Mouse (Mus musculus): ENCODE data around the gene Commd8. TPM values are rescaled to one million over a fixed set of nuclear protein-coding genes. Genes with fewer than 3 reads are reported as not detected.

Gene Commd8
- polyA plus RNA-seq (2014; fragmentation: Nextera tagmentation; extraction: Ambion mirVana): 160 and 163 TPM in 2 replicates

DNA sequence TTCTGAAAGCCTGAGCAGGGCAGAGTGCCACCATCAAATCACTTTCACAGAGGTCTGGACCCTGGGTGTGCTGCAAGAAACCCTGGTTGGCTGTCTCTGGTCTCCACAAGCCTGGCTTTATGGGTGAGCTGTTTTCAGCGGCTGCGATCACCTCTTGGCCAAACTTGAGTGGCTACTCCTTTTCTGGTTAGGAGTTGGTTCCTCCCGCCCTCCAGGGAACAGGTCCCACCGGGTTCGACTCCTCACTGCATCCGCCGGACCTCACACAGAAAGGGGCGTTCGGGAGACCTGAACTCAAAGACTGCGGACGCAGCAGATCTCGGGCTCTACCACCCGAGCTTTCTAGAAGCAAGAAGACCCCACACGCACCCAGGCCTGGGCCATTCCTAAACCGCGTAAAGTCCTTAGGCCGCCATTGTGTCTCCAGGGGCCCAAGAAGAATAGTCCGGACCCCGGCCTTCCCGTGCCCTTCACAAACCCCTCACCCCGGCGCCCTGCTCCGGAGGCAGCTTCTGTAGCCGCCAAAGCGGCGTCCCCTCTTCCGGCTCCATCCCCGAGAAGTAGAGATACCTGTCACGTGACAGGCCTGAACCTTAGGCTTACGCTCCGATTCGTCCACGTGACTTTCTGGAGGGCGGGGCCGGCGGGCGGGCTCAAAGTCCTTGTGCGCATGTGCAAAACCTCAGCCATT lies at the start of gene Commd8:
Gene Commd8 (minus strand): TSS at position 596 of the 691 bp plus-strand sequence.
- Histone ChIP-seq H3K4me1 (ENCODE audit: control insufficient read depth, insufficient read depth, low read length) (peaks cover 5% of the 10 kb centered on the region; the same call in 1 of the 2 replicates), H3K36me3 (ENCODE audit: control insufficient read depth, insufficient read depth, low read length) (no peaks in the 10 kb centered on the region), H3K9me3 (ENCODE audit: control insufficient read depth, low read length) (no peaks in the 10 kb centered on the region), H3K27me3 (ENCODE audit: control insufficient read depth, insufficient read depth, low read length) (no peaks in the 10 kb centered on the region), H3K9ac (ENCODE audit: low read length) (peak within 1 kb of the TSS; percentile 78), H3K4me3 (ENCODE audit: low read depth, low read length) (peak within 1 kb of the TSS; percentile 67), H3K27ac (ENCODE audit: low read depth, low read length) (0 out of 2 replicates have a peak within 1 kb of the TSS, but pooled peaks have one; percentile 40), H3K4me2 (ENCODE audit: low read depth) (peak within 1 kb of the TSS; percentile 92)
- under 1% methylated on average over 38 of the region's 38 CpGs for WGBS
- DNase-seq (ENCODE audit: low spot score) (peak; percentile 95), ATAC-seq (ENCODE audit: insufficient read depth, low FRiP score, low TSS enrichment) (peak; percentile 94)

GRCm38 (mm10) chr5:72211741-72212140 lies 43.8 kb upstream of the Commd8 start:
- H3K36me3 ChIP-seq (ENCODE audit: control insufficient read depth, insufficient read depth, low read length): no peaks in the 10 kb centered on the region
- H3K4me1 ChIP-seq (ENCODE audit: control insufficient read depth, insufficient read depth, low read length): no peaks in the 10 kb centered on the region
- H3K27me3 ChIP-seq (ENCODE audit: control insufficient read depth, insufficient read depth, low read length): no peaks in the 10 kb centered on the region
- DNase-seq (ENCODE audit: low spot score) (no peak), ATAC-seq (ENCODE audit: insufficient read depth, low FRiP score, low TSS enrichment) (no peak)
- H3K27ac ChIP-seq (ENCODE audit: low read depth, low read length): no peak overlapping the region
- WGBS: 94% methylated on average over 18 of the region's 18 CpGs
- H3K4me3 ChIP-seq (ENCODE audit: low read depth, low read length): no peak overlapping the region
- H3K9me3 ChIP-seq (ENCODE audit: control insufficient read depth, low read length): no peaks in the 10 kb centered on the region
- no peak overlapping the region for H3K9ac ChIP-seq (ENCODE audit: low read length)
- no peak overlapping the region for H3K4me2 ChIP-seq (ENCODE audit: low read depth)

DNA sequence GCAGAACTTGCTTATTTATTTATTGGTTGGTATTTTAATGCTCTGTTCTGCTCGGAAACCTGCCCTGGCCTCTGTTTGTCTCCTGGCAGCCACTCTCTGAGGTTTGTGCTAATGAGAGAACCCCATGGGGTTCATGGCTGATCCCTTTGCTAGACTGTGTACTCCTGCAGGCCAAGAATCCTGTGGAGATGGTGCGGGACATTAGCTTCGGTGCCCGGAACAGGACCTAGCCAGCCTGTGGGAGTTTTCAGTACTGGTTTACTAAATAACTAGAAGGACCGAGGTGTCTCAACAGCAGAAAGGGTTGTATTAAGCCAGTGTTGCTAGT lies 42.8 kb upstream of the Commd8 start:
- Histone ChIP-seq H3K9ac (ENCODE audit: low read length) (no peak overlapping the region), H3K27me3 (ENCODE audit: control insufficient read depth, insufficient read depth, low read length) (no peaks in the 10 kb centered on the region), H3K4me3 (ENCODE audit: low read depth, low read length) (no peak overlapping the region), H3K27ac (ENCODE audit: low read depth, low read length) (no peak overlapping the region), H3K9me3 (ENCODE audit: control insufficient read depth, low read length) (no peaks in the 10 kb centered on the region), H3K4me2 (ENCODE audit: low read depth) (no peak overlapping the region), H3K4me1 (ENCODE audit: control insufficient read depth, insufficient read depth, low read length) (no peaks in the 10 kb centered on the region), H3K36me3 (ENCODE audit: control insufficient read depth, insufficient read depth, low read length) (no peaks in the 10 kb centered on the region)
- ATAC-seq (ENCODE audit: insufficient read depth, low FRiP score, low TSS enrichment) (no peak), DNase-seq (ENCODE audit: low spot score) (no peak)
- 72% methylated on average over 5 of the region's 5 CpGs for WGBS

GRCm38 (mm10) chr5:72210123-72210811 lies 42.3 kb upstream of the Commd8 start:
- no peak for DNase-seq (ENCODE audit: low spot score)
- no peaks in the 10 kb centered on the region for H3K9me3 ChIP-seq (ENCODE audit: control insufficient read depth, low read length)
- no peak overlapping the region for H3K4me2 ChIP-seq (ENCODE audit: low read depth)
- 76% methylated on average over 13 of the region's 13 CpGs for WGBS
- no peak overlapping the region for H3K9ac ChIP-seq (ENCODE audit: low read length)
- H3K27me3 ChIP-seq (ENCODE audit: control insufficient read depth, insufficient read depth, low read length): no peaks in the 10 kb centered on the region
- H3K27ac ChIP-seq (ENCODE audit: low read depth, low read length): no peak overlapping the region
- no peak for ATAC-seq (ENCODE audit: insufficient read depth, low FRiP score, low TSS enrichment)
- H3K36me3 ChIP-seq (ENCODE audit: control insufficient read depth, insufficient read depth, low read length): no peaks in the 10 kb centered on the region
- no peaks in the 10 kb centered on the region for H3K4me1 ChIP-seq (ENCODE audit: control insufficient read depth, insufficient read depth, low read length)
- no peak overlapping the region for H3K4me3 ChIP-seq (ENCODE audit: low read depth, low read length)

DNA sequence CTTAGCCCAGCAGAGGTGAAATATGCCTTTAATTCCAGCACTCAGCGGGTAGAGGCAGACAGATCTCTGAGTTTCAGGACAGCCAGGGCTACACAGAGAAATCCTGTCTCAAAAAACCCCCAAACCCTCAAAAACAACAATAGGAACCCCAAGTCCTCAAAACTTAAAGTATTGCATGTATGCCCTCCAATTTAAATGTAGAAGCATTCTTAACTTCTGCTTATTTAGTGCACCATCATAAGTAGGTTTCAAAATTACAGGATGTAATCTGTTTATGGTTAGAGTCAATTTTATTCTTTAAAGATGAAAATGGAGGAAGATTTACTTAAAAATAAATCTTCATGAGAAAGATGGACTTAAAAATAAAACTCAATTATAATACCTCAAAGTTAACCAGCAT lies 40.5 kb upstream of the Commd8 start:
- ATAC-seq (ENCODE audit: insufficient read depth, low FRiP score, low TSS enrichment) (no peak), DNase-seq (ENCODE audit: low spot score) (no peak)
- no peak overlapping the region for H3K4me2 ChIP-seq (ENCODE audit: low read depth)
- H3K27ac ChIP-seq (ENCODE audit: low read depth, low read length): no peak overlapping the region
- H3K9me3 ChIP-seq (ENCODE audit: control insufficient read depth, low read length): no peaks in the 10 kb centered on the region
- H3K4me3 ChIP-seq (ENCODE audit: low read depth, low read length): no peak overlapping the region
- WGBS: 84% methylated on average over 1 of the region's 1 CpGs
- H3K27me3 ChIP-seq (ENCODE audit: control insufficient read depth, insufficient read depth, low read length): no peaks in the 10 kb centered on the region
- H3K4me1 ChIP-seq (ENCODE audit: control insufficient read depth, insufficient read depth, low read length): no peaks in the 10 kb centered on the region
- no peaks in the 10 kb centered on the region for H3K36me3 ChIP-seq (ENCODE audit: control insufficient read depth, insufficient read depth, low read length)
- no peak overlapping the region for H3K9ac ChIP-seq (ENCODE audit: low read length)

GRCm38 (mm10) chr5:72205271-72205670 lies 37.3 kb upstream of the Commd8 start:
- Histone ChIP-seq H3K4me2 (ENCODE audit: low read depth) (no peak overlapping the region), H3K4me1 (ENCODE audit: control insufficient read depth, insufficient read depth, low read length) (no peaks in the 10 kb centered on the region), H3K9me3 (ENCODE audit: control insufficient read depth, low read length) (no peaks in the 10 kb centered on the region), H3K9ac (ENCODE audit: low read length) (no peak overlapping the region), H3K27me3 (ENCODE audit: control insufficient read depth, insufficient read depth, low read length) (no peaks in the 10 kb centered on the region), H3K4me3 (ENCODE audit: low read depth, low read length) (no peak overlapping the region), H3K27ac (ENCODE audit: low read depth, low read length) (no peak overlapping the region), H3K36me3 (ENCODE audit: control insufficient read depth, insufficient read depth, low read length) (no peaks in the 10 kb centered on the region)
- 92% methylated on average over 5 of the region's 5 CpGs for WGBS
- no peak for DNase-seq (ENCODE audit: low spot score)
- ATAC-seq (ENCODE audit: insufficient read depth, low FRiP score, low TSS enrichment): no peak

DNA sequence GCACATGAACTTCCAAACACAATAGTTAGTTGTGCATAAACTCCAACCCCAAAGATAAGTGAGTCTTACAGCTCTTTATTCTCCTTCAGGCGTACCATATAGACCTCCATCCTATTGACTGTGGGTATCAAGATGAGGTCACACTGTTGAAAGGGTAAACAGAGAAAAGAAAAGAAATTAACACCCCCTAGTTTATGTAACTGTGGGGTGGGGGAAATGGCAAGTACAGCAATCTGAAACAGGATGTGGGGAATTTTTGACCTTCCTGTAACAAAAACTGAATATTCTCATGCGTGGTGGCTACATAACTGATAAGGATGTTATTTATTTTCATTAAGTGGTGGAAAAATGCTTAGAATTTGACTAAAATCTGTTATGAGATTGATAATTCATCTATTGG lies 36.5 kb upstream of the Commd8 start:
- no peak overlapping the region for H3K9ac ChIP-seq (ENCODE audit: low read length)
- no peak overlapping the region for H3K4me3 ChIP-seq (ENCODE audit: low read depth, low read length)
- no peak overlapping the region for H3K4me2 ChIP-seq (ENCODE audit: low read depth)
- H3K27me3 ChIP-seq (ENCODE audit: control insufficient read depth, insufficient read depth, low read length): no peaks in the 10 kb centered on the region
- 88% methylated on average over 2 of the region's 2 CpGs for WGBS
- no peaks in the 10 kb centered on the region for H3K4me1 ChIP-seq (ENCODE audit: control insufficient read depth, insufficient read depth, low read length)
- no peak for ATAC-seq (ENCODE audit: insufficient read depth, low FRiP score, low TSS enrichment)
- no peak for DNase-seq (ENCODE audit: low spot score)
- H3K27ac ChIP-seq (ENCODE audit: low read depth, low read length): no peak overlapping the region
- H3K9me3 ChIP-seq (ENCODE audit: control insufficient read depth, low read length): no peaks in the 10 kb centered on the region
- H3K36me3 ChIP-seq (ENCODE audit: control insufficient read depth, insufficient read depth, low read length): no peaks in the 10 kb centered on the region

- WGBS: 11% methylated on average over 10 of the region's 10 CpGs
- H3K9ac ChIP-seq (ENCODE audit: low read length): no peak overlapping the region; the same call in 1 of the 2 replicates
- H3K27me3 ChIP-seq (ENCODE audit: control insufficient read depth, insufficient read depth, low read length): no peaks in the 10 kb centered on the region
- H3K9me3 ChIP-seq (ENCODE audit: control insufficient read depth, low read length): no peaks in the 10 kb centered on the region
- no peak for DNase-seq (ENCODE audit: low spot score)
- H3K4me1 ChIP-seq (ENCODE audit: control insufficient read depth, insufficient read depth, low read length): no peaks in the 10 kb centered on the region
- H3K4me3 ChIP-seq (ENCODE audit: low read depth, low read length): peak overlapping the region; percentile 41
- no peak for ATAC-seq (ENCODE audit: insufficient read depth, low FRiP score, low TSS enrichment)
- H3K4me2 ChIP-seq (ENCODE audit: low read depth): peak overlapping the region; percentile 69
- H3K36me3 ChIP-seq (ENCODE audit: control insufficient read depth, insufficient read depth, low read length): no peaks in the 10 kb centered on the region
- no peak overlapping the region for H3K27ac ChIP-seq (ENCODE audit: low read depth, low read length)
Observed at GRCm38 (mm10) chr5:72203734-72204073, 35.7 kb upstream of the Commd8 start.

Measured in neural tube, embryonic 11.5 days (tissue).